Mouse (Mus musculus) urinary bladder, adult 2 months (tissue): ENCODE results near the gene Cmc2. TPM values are rescaled to one million over a fixed set of nuclear protein-coding genes. Genes with fewer than 3 reads are reported as not detected.

Experiments
- DNase-seq: peaks from one replicate; pipeline ENCODE4 v3.0.0; 2022; ENCODE audit warnings: low spot score
- polyA plus RNA-seq: library from polyadenylated mRNA; depleted of rRNA; stranded (reverse); fragments of >200 nt; gene quantifications from 2 replicates; pipeline ENCODE4 v1.2.3, GENCODE M21; 2012

Gene Cmc2
- polyA plus RNA-seq, 1 experiment, result 10.1 TPM

- DNase-seq, result no peak
Observed at GRCm38 (mm10) chr8:116905836-116906235, 15.4 kb downstream of the Cmc2 start.

GRCm38 (mm10) chr8:116905252-116905651, 16.0 kb downstream of the Cmc2 start:
- DNase-seq, result no peak

GRCm38 (mm10) chr8:116904736-116905135, 16.5 kb downstream of the Cmc2 start:
- DNase-seq, result no peak

- DNase-seq, result no peak
Observed at GRCm38 (mm10) chr8:116895521-116895920, 25.7 kb downstream of the Cmc2 start.

- DNase-seq, result no peak
Observed at GRCm38 (mm10) chr8:116893938-116894337, 27.3 kb downstream of the Cmc2 start.

GRCm38 (mm10) chr8:116892636-116893035, 28.6 kb downstream of the Cmc2 start:
- no peak for DNase-seq

GRCm38 (mm10) chr8:116892130-116892529, 29.1 kb downstream of the Cmc2 start:
- DNase-seq, result no peak

GRCm38 (mm10) chr8:116891446-116891845, 29.8 kb downstream of the Cmc2 start:
- no peak for DNase-seq

- no peak for DNase-seq
Observed at GRCm38 (mm10) chr8:116887813-116888212, 33.4 kb downstream of the Cmc2 start.

GRCm38 (mm10) chr8:116881396-116881795, 39.9 kb downstream of the Cmc2 start:
- DNase-seq, result no peak

GRCm38 (mm10) chr8:116875798-116876450, 45.3 kb downstream of the Cmc2 start:
- no peak for DNase-seq

- DNase-seq, result no peak
Observed at GRCm38 (mm10) chr8:116873986-116874385, 47.3 kb downstream of the Cmc2 start.

- no peak for DNase-seq
Observed at GRCm38 (mm10) chr8:116873586-116873985, 47.7 kb downstream of the Cmc2 start.

- no peak for DNase-seq
Observed at GRCm38 (mm10) chr8:116872761-116873342, 48.4 kb downstream of the Cmc2 start.

- DNase-seq, result no peak
Observed at GRCm38 (mm10) chr8:116868699-116869098, 52.6 kb downstream of the Cmc2 start.

GRCm38 (mm10) chr8:116867321-116867720, 53.9 kb downstream of the Cmc2 start:
- DNase-seq, result no peak

- DNase-seq, result no peak
Observed at GRCm38 (mm10) chr8:116866118-116866903, 54.9 kb downstream of the Cmc2 start.

GRCm38 (mm10) chr8:116864514-116864913, 56.7 kb downstream of the Cmc2 start:
- no peak for DNase-seq

- DNase-seq, result no peak
Observed at GRCm38 (mm10) chr8:116864022-116864387, 57.2 kb downstream of the Cmc2 start.

GRCm38 (mm10) chr8:116863357-116864021, 57.8 kb downstream of the Cmc2 start:
- peak; percentile 41 for DNase-seq

- DNase-seq, result no peak
Observed at GRCm38 (mm10) chr8:116862191-116862590, 59.1 kb downstream of the Cmc2 start.

- DNase-seq, result no peak
Observed at GRCm38 (mm10) chr8:116852042-116852441, 69.2 kb downstream of the Cmc2 start.
